Mouse (Mus musculus) limb, embryonic 13.5 days (tissue): Measurements from ENCODE around the gene Tex30. TPM values are rescaled to one million over a fixed set of nuclear protein-coding genes. Genes with fewer than 3 reads are reported as not detected.
"Not testable (repeated sequence)": the region's sequence is repeated elsewhere in the genome, so short reads cannot be mapped to it uniquely, and the experiment has no call there.

Experiments
- ATAC-seq: fragments of 200-750 bp; cut with Nextera tagmentation; 2 replicates; pipeline ENCODE4 v1.8.0; 2017; ENCODE audit warnings: low read depth, moderate number of reproducible peaks, moderate TSS enrichment; ENCODE audit not compliant: low FRiP score
- H3K27ac ChIP-seq: fragments of 300-500 bp; sonication (generic); 2 replicates; pipeline ENCODE4 v1.5.1; 2015; ENCODE audit warnings: inconsistent platforms, mild to moderate bottlenecking, moderate library complexity
- H3K27me3 ChIP-seq: fragments of 300-500 bp; sonication (generic); 2 replicates; pipeline ENCODE4 v1.6.1; 2015; ENCODE audit warnings: mild to moderate bottlenecking, inconsistent platforms
- H3K36me3 ChIP-seq: fragments of 300-500 bp; sonication (generic); 2 replicates; pipeline ENCODE4 v1.6.1; 2015; ENCODE audit warnings: inconsistent platforms, mild to moderate bottlenecking, moderate library complexity
- H3K4me1 ChIP-seq: fragments of 300-500 bp; sonication (generic); 2 replicates; pipeline ENCODE4 v1.6.1; 2015; ENCODE audit warnings: inconsistent platforms
- H3K4me2 ChIP-seq: fragments of 300-500 bp; sonication (generic); replicated peaks from 2 replicates; pipeline ENCODE4 v1.6.1; 2015; ENCODE audit warnings: inconsistent platforms, mild to moderate bottlenecking, moderate library complexity
- H3K4me3 ChIP-seq: fragments of 300-500 bp; sonication (generic); 2 replicates; pipeline ENCODE4 v1.5.1; 2015; ENCODE audit warnings: moderate library complexity, mild to moderate bottlenecking, inconsistent platforms
- H3K9ac ChIP-seq: fragments of 300-500 bp; sonication (generic); 2 replicates; pipeline ENCODE4 v1.6.1; 2015; ENCODE audit warnings: mild to moderate bottlenecking, inconsistent platforms
- H3K9me3 ChIP-seq: fragments of 300-500 bp; sonication (generic); 2 replicates; pipeline ENCODE4 v1.6.1; 2016; ENCODE audit warnings: inconsistent platforms
- WGBS: fragments of 180-500 bp; shearing (Covaris S2); methylation state at CpG from one replicate; pipeline ENCODE4 v1.1.7; 2015; 5-methylcytosine and 5-hydroxymethylcytosine counted together
- polyA plus RNA-seq: library from polyadenylated mRNA; unstranded; fragments of >200 nt; fragmentation: Nextera tagmentation; extraction: Ambion mirVana; gene quantifications from 2 replicates; pipeline ENCODE4 v1.2.1, GENCODE M21; 2015

Tex30 gene
- polyA plus RNA-seq, 1 experiment from 2014 or later: 76.5 TPM

- Histone ChIP-seq H3K36me3 (peaks cover 32% of the 10 kb centered on the region), H3K9me3 (no peaks in the 10 kb centered on the region), H3K4me1 (peaks cover 18% of the 10 kb centered on the region), H3K4me3 (peak overlapping the region; percentile 76), H3K4me2 (peak overlapping the region; percentile 79), H3K27me3 (no peaks in the 10 kb centered on the region), H3K9ac (peak overlapping the region; percentile 82), H3K27ac (no peak overlapping the region)
- ATAC-seq: no peak
These were observed 15.3 kb upstream of the Tex30 start for GRCm38 (mm10) chr1:44117571-44117970.

GRCm38 (mm10) chr1:44102939-44103338 lies 698 bp upstream of the Tex30 start:
- peaks cover 13% of the 10 kb centered on the region for H3K4me1 ChIP-seq
- 12% methylated on average over 5 of the region's 5 CpGs for WGBS
- H3K27ac ChIP-seq: no peak overlapping the region; the same call in 1 of the 2 replicates
- no peaks in the 10 kb centered on the region for H3K9me3 ChIP-seq
- no peaks in the 10 kb centered on the region for H3K27me3 ChIP-seq
- H3K9ac ChIP-seq: peak overlapping the region; percentile 58
- peak overlapping the region; percentile 77 for H3K4me2 ChIP-seq
- peak overlapping the region; percentile 84 for H3K4me3 ChIP-seq
- H3K36me3 ChIP-seq: peaks cover 33% of the 10 kb centered on the region
- ATAC-seq: no peak

- Histone ChIP-seq H3K27me3 (no peaks in the 10 kb centered on the region), H3K9ac (peak overlapping the region; percentile 81), H3K4me1 (peaks cover 13% of the 10 kb centered on the region), H3K27ac (peak overlapping the region; percentile 80), H3K4me3 (peak overlapping the region; percentile 84), H3K36me3 (peaks cover 33% of the 10 kb centered on the region), H3K9me3 (peaks cover 4% of the 10 kb centered on the region; the same call in 1 of the 2 replicates), H3K4me2 (peak overlapping the region; percentile 77)
- WGBS: under 1% methylated on average over 55 of the region's 55 CpGs
- peak; percentile 70 for ATAC-seq
These were observed 604 bp downstream of the Tex30 start for GRCm38 (mm10) chr1:44101448-44102225.

- no peak for ATAC-seq
- no peaks in the 10 kb centered on the region for H3K27me3 ChIP-seq
- 3% methylated on average over 1 of the region's 1 CpGs for WGBS
- no peaks in the 10 kb centered on the region for H3K36me3 ChIP-seq
- no peaks in the 10 kb centered on the region for H3K4me1 ChIP-seq
- no peak overlapping the region for H3K27ac ChIP-seq
- H3K4me2 ChIP-seq: no peak overlapping the region
- no peaks in the 10 kb centered on the region for H3K9me3 ChIP-seq
- no peak overlapping the region for H3K4me3 ChIP-seq
- H3K9ac ChIP-seq: no peak overlapping the region
These were observed 37.6 kb downstream of the Tex30 start for GRCm38 (mm10) chr1:44064625-44065024.

GRCm38 (mm10) chr1:44063439-44063838 lies 38.8 kb downstream of the Tex30 start:
- H3K4me2 ChIP-seq: no peak overlapping the region
- 95% methylated on average over 6 of the region's 6 CpGs for WGBS

GRCm38 (mm10) chr1:44061836-44062235 lies 40.4 kb downstream of the Tex30 start, which contains the start of gene Gm8251:
Gene Gm8251 (minus strand): TSS chr1:44061936.
- WGBS: 88% methylated on average over 2 of the region's 2 CpGs
- no peak within 1 kb of the TSS for H3K9ac ChIP-seq

More at GRCm38 (mm10) chr1:44063439-44063838, 38.8 kb downstream of the Tex30 start:
- no peak for ATAC-seq
- Histone ChIP-seq H3K27me3 (no peaks in the 10 kb centered on the region), H3K36me3 (no peaks in the 10 kb centered on the region), H3K27ac (no peak overlapping the region), H3K4me3 (no peak overlapping the region), H3K4me1 (no peaks in the 10 kb centered on the region), H3K9me3 (no peaks in the 10 kb centered on the region), H3K9ac (no peak overlapping the region)

GRCm38 (mm10) chr1:44057805-44058204 lies 44.4 kb downstream of the Tex30 start:
- 69% methylated on average over 3 of the region's 3 CpGs for WGBS
- no peak overlapping the region for H3K4me3 ChIP-seq

More at GRCm38 (mm10) chr1:44061836-44062235, 40.4 kb downstream of the Tex30 start, which contains the start of gene Gm8251:
- Histone ChIP-seq H3K9me3 (no peaks in the 10 kb centered on the region), H3K27ac (no peak within 1 kb of the TSS), H3K4me3 (no peak within 1 kb of the TSS), H3K4me1 (no peaks in the 10 kb centered on the region), H3K36me3 (no peaks in the 10 kb centered on the region), H3K27me3 (no peaks in the 10 kb centered on the region), H3K4me2 (no peak within 1 kb of the TSS)
- no peak for ATAC-seq

GRCm38 (mm10) chr1:44046556-44046955 lies 55.7 kb downstream of the Tex30 start:
- no peaks in the 10 kb centered on the region for H3K9me3 ChIP-seq
- 81% methylated on average over 2 of the region's 2 CpGs for WGBS
- no peaks in the 10 kb centered on the region for H3K36me3 ChIP-seq
- no peaks in the 10 kb centered on the region for H3K4me1 ChIP-seq
- no peak overlapping the region for H3K27ac ChIP-seq
- H3K27me3 ChIP-seq: no peaks in the 10 kb centered on the region
- H3K4me2 ChIP-seq: no peak overlapping the region
- no peak overlapping the region for H3K9ac ChIP-seq
- H3K4me3 ChIP-seq: no peak overlapping the region
- no peak for ATAC-seq

More at GRCm38 (mm10) chr1:44057805-44058204, 44.4 kb downstream of the Tex30 start:
- Histone ChIP-seq H3K36me3 (no peaks in the 10 kb centered on the region), H3K4me1 (no peaks in the 10 kb centered on the region), H3K27ac (no peak overlapping the region), H3K9me3 (no peaks in the 10 kb centered on the region), H3K9ac (no peak overlapping the region), H3K4me2 (no peak overlapping the region), H3K27me3 (no peaks in the 10 kb centered on the region)
- ATAC-seq: no peak

GRCm38 (mm10) chr1:44045689-44046088 lies 56.6 kb downstream of the Tex30 start:
- ATAC-seq, H3K27me3 ChIP-seq, H3K9ac ChIP-seq, H3K4me2 ChIP-seq, H3K9me3 ChIP-seq, H3K4me3 ChIP-seq, H3K36me3 ChIP-seq, H3K4me1 ChIP-seq, H3K27ac ChIP-seq: not testable (repeated sequence)
- WGBS: 79% methylated on average over 5 of the region's 5 CpGs

GRCm38 (mm10) chr1:44042555-44042915 lies 59.7 kb downstream of the Tex30 start:
- Histone ChIP-seq H3K27me3 (no peaks in the 10 kb centered on the region), H3K4me1 (no peaks in the 10 kb centered on the region), H3K9ac (peak overlapping the region; percentile 69), H3K4me3 (peak overlapping the region; percentile 50), H3K36me3 (no peaks in the 10 kb centered on the region), H3K4me2 (peak overlapping the region; percentile 74), H3K27ac (no peak overlapping the region), H3K9me3 (no peaks in the 10 kb centered on the region)
- 5% methylated on average over 6 of the region's 6 CpGs for WGBS
- peak; percentile 59 for ATAC-seq

- peak overlapping the region; percentile 69 for H3K9ac ChIP-seq
- ATAC-seq: peak; percentile 51; the same call in 1 of the 2 replicates
- H3K27ac ChIP-seq: no peak overlapping the region
- WGBS: 2% methylated on average over 17 of the region's 17 CpGs
- H3K36me3 ChIP-seq: no peaks in the 10 kb centered on the region
- H3K27me3 ChIP-seq: no peaks in the 10 kb centered on the region
- no peaks in the 10 kb centered on the region for H3K9me3 ChIP-seq
- no peaks in the 10 kb centered on the region for H3K4me1 ChIP-seq
- H3K4me3 ChIP-seq: peak overlapping the region; percentile 50
- H3K4me2 ChIP-seq: peak overlapping the region; percentile 74
These were observed 60.3 kb downstream of the Tex30 start for GRCm38 (mm10) chr1:44041797-44042554.
